Mouse (Mus musculus) lung, embryonic 14.5 days (tissue): ENCODE measurements at regions not wholly inside any gene's neighbourhood (a gene's known extent, or its start where the extent isn't known, plus 50 kb on each side); places are given as distances from the start of the nearest gene placed in this dataset.

Source experiments
- ATAC-seq: fragments of 200-750 bp; cut with Nextera tagmentation; 2 replicates; pipeline ENCODE4 v1.8.0; 2017; ENCODE audit warnings: mild to moderate bottlenecking, moderate TSS enrichment, moderate library complexity; ENCODE audit not compliant: insufficient read depth
- DNase-seq: peaks from one replicate; pipeline ENCODE4 v3.0.0-alpha.2; 2015
- H3K27ac ChIP-seq: fragments of 300-500 bp; sonication (generic); 2 replicates; pipeline ENCODE4 v1.5.1; 2014; ENCODE audit warnings: low read depth, mild to moderate bottlenecking, moderate library complexity
- H3K27me3 ChIP-seq: fragments of 300-500 bp; sonication (generic); 2 replicates; pipeline ENCODE4 v1.6.1; 2014; ENCODE audit warnings: low read length, control low read depth; ENCODE audit not compliant: insufficient read depth
- H3K36me3 ChIP-seq: fragments of 300-500 bp; sonication (generic); 2 replicates; pipeline ENCODE4 v1.6.1; 2014; ENCODE audit warnings: control low read depth; ENCODE audit not compliant: insufficient read depth
- H3K4me1 ChIP-seq: fragments of 300-500 bp; sonication (generic); 2 replicates; pipeline ENCODE4 v1.6.1; 2014; ENCODE audit warnings: antibody characterized with exemption, control low read depth; ENCODE audit not compliant: insufficient read depth
- H3K4me2 ChIP-seq: fragments of 300-500 bp; sonication (generic); 2 replicates; pipeline ENCODE4 v1.6.1; 2014; ENCODE audit warnings: mild to moderate bottlenecking
- H3K4me3 ChIP-seq: fragments of 300-500 bp; sonication (generic); 2 replicates; pipeline ENCODE4 v1.5.1; 2014; ENCODE audit warnings: low read depth, low read length
- H3K9ac ChIP-seq: fragments of 300-500 bp; sonication (generic); 2 replicates; pipeline ENCODE4 v1.6.1; 2014
- H3K9me3 ChIP-seq: fragments of 300-500 bp; sonication (generic); 2 replicates; pipeline ENCODE4 v1.6.1; 2016; ENCODE audit warnings: low read depth, low read length, control low read depth
- CTCF ChIP-seq: IDR thresholded peaks from 2 replicates; pipeline ENCODE4 v1.5.1; 2016; ENCODE audit warnings: antibody characterized with exemption, low read depth
- WGBS: fragments of 180-500 bp; shearing (Covaris S2); extraction: QIAGEN DNeasy Blood & Tissue Kit; methylation state at CpG from one replicate; pipeline ENCODE4 v1.1.7; 2014; 5-methylcytosine and 5-hydroxymethylcytosine counted together

GRCm38 (mm10) chr3:143034588-143034987 lies 152.8 kb upstream of the Pkn2 start:
- Histone ChIP-seq H3K9me3 (no peaks in the 10 kb centered on the region), H3K4me1 (no peaks in the 10 kb centered on the region), H3K36me3 (no peaks in the 10 kb centered on the region), H3K27me3 (no peaks in the 10 kb centered on the region), H3K9ac (no peak overlapping the region), H3K4me2 (0 out of 2 replicates have a peak overlapping the region, but pooled peaks have one; percentile 21), H3K4me3 (no peak overlapping the region), H3K27ac (no peak overlapping the region)
- WGBS: 42% methylated on average over 9 of the region's 9 CpGs
- TF ChIP-seq CTCF: no peak
- ATAC-seq: no peak
- DNase-seq: peak; percentile 27

- Histone ChIP-seq H3K27ac (no peak overlapping the region), H3K4me2 (no peak overlapping the region), H3K4me3 (no peak overlapping the region), H3K4me1 (no peaks in the 10 kb centered on the region), H3K9ac (no peak overlapping the region), H3K9me3 (no peaks in the 10 kb centered on the region), H3K36me3 (no peaks in the 10 kb centered on the region), H3K27me3 (no peaks in the 10 kb centered on the region)
- DNase-seq: no peak
- 60% methylated on average over 4 of the region's 4 CpGs for WGBS
- TF ChIP-seq CTCF: no peak
- ATAC-seq: no peak
Measured at GRCm38 (mm10) chr3:143022486-143022885, 140.7 kb upstream of the Pkn2 start.

GRCm38 (mm10) chr3:143021159-143021871 lies 139.5 kb upstream of the Pkn2 start:
- no peak overlapping the region for H3K4me3 ChIP-seq
- no peak overlapping the region for H3K27ac ChIP-seq

GRCm38 (mm10) chr3:143017480-143017879 lies 135.7 kb upstream of the Pkn2 start:
- WGBS: 86% methylated on average over 4 of the region's 4 CpGs
- Histone ChIP-seq H3K27me3 (no peaks in the 10 kb centered on the region), H3K9me3 (no peaks in the 10 kb centered on the region), H3K4me1 (no peaks in the 10 kb centered on the region), H3K9ac (no peak overlapping the region), H3K27ac (no peak overlapping the region), H3K4me2 (no peak overlapping the region), H3K36me3 (no peaks in the 10 kb centered on the region), H3K4me3 (no peak overlapping the region)
- DNase-seq: no peak
- TF ChIP-seq CTCF: no peak
- ATAC-seq: no peak

More at GRCm38 (mm10) chr3:143021159-143021871, 139.5 kb upstream of the Pkn2 start:
- Histone ChIP-seq H3K4me2 (no peak overlapping the region), H3K9ac (no peak overlapping the region), H3K36me3 (no peaks in the 10 kb centered on the region), H3K4me1 (no peaks in the 10 kb centered on the region), H3K27me3 (no peaks in the 10 kb centered on the region), H3K9me3 (no peaks in the 10 kb centered on the region)
- ATAC-seq (no peak), DNase-seq (no peak)
- WGBS: 75% methylated on average over 11 of the region's 11 CpGs
- TF ChIP-seq CTCF: no peak

GRCm38 (mm10) chr3:143016758-143017157 lies 135.0 kb upstream of the Pkn2 start:
- Histone ChIP-seq H3K4me1 (no peaks in the 10 kb centered on the region), H3K4me2 (no peak overlapping the region), H3K27me3 (no peaks in the 10 kb centered on the region), H3K9ac (no peak overlapping the region), H3K36me3 (no peaks in the 10 kb centered on the region), H3K27ac (no peak overlapping the region), H3K9me3 (no peaks in the 10 kb centered on the region), H3K4me3 (no peak overlapping the region)
- DNase-seq (no peak), ATAC-seq (no peak)
- 72% methylated on average over 5 of the region's 5 CpGs for WGBS
- no peak for TF ChIP-seq CTCF

GRCm38 (mm10) chr3:143014421-143014820 lies 132.6 kb upstream of the Pkn2 start:
- Histone ChIP-seq H3K27ac (no peak overlapping the region), H3K4me2 (no peak overlapping the region), H3K27me3 (no peaks in the 10 kb centered on the region), H3K36me3 (no peaks in the 10 kb centered on the region), H3K9ac (no peak overlapping the region), H3K4me1 (no peaks in the 10 kb centered on the region), H3K4me3 (no peak overlapping the region), H3K9me3 (no peaks in the 10 kb centered on the region)
- 72% methylated on average over 4 of the region's 4 CpGs for whole genome bisulfite sequencing
- ATAC-seq (no peak), DNase-seq (no peak)
- no peak for TF ChIP-seq CTCF

GRCm38 (mm10) chr3:143007047-143007446 lies 125.2 kb upstream of the Pkn2 start:
- no peak overlapping the region for H3K4me2 ChIP-seq
- no peak overlapping the region for H3K9ac ChIP-seq
- H3K27ac ChIP-seq: 0 out of 2 replicates have a peak overlapping the region, but pooled peaks have one; percentile 5
- TF ChIP-seq CTCF: no peak
- 49% methylated on average over 3 of the region's 3 CpGs for WGBS
- H3K9me3 ChIP-seq: no peaks in the 10 kb centered on the region
- no peaks in the 10 kb centered on the region for H3K4me1 ChIP-seq
- no peak overlapping the region for H3K4me3 ChIP-seq
- no peaks in the 10 kb centered on the region for H3K27me3 ChIP-seq
- no peaks in the 10 kb centered on the region for H3K36me3 ChIP-seq
- ATAC-seq (peak; percentile 71), DNase-seq (peak; percentile 22)
